Mouse (Mus musculus) intestine, postnatal 0 days (tissue): Measurements from ENCODE around the gene Phf13. TPM values are rescaled to one million over a fixed set of nuclear protein-coding genes. Genes with fewer than 3 reads are reported as not detected.

Experiments
- ATAC-seq: fragments of 200-750 bp; cut with Nextera tagmentation; 2 replicates; pipeline ENCODE4 v1.8.0; 2017; ENCODE audit warnings: mild to moderate bottlenecking, moderate TSS enrichment, moderate library complexity
- H3K27ac ChIP-seq: fragments of 300-500 bp; sonication (generic); 2 replicates; pipeline ENCODE4 v1.5.1; 2014; ENCODE audit warnings: mild to moderate bottlenecking, low read depth, low read length, moderate library complexity
- H3K27me3 ChIP-seq: fragments of 300-500 bp; sonication (generic); replicated peaks from 2 replicates; pipeline ENCODE4 v1.6.1; 2014; ENCODE audit warnings: low read length, mixed read lengths; ENCODE audit not compliant: control insufficient read depth, insufficient read depth
- H3K36me3 ChIP-seq: fragments of 300-500 bp; sonication (generic); 2 replicates; pipeline ENCODE4 v1.6.1; 2014; ENCODE audit warnings: mild to moderate bottlenecking, moderate library complexity; ENCODE audit not compliant: control insufficient read depth, insufficient read depth
- H3K4me1 ChIP-seq: fragments of 300-500 bp; sonication (generic); replicated peaks from 2 replicates; pipeline ENCODE4 v1.6.1; 2014; ENCODE audit warnings: antibody characterized with exemption, low read length, mixed read lengths; ENCODE audit not compliant: control insufficient read depth, insufficient read depth
- H3K4me2 ChIP-seq: fragments of 300-500 bp; sonication (generic); replicated peaks from 2 replicates; pipeline ENCODE4 v1.6.1; 2014; ENCODE audit warnings: low read depth, mild to moderate bottlenecking, moderate library complexity
- H3K4me3 ChIP-seq: fragments of 300-500 bp; sonication (generic); 2 replicates; pipeline ENCODE4 v1.5.1; 2014; ENCODE audit warnings: low read depth, low read length
- H3K9ac ChIP-seq: fragments of 300-500 bp; sonication (generic); 2 replicates; pipeline ENCODE4 v1.6.1; 2014; ENCODE audit warnings: mild to moderate bottlenecking, low read depth, low read length
- H3K9me3 ChIP-seq: fragments of 300-500 bp; sonication (generic); 2 replicates; pipeline ENCODE4 v1.6.1; 2016; ENCODE audit warnings: mixed run types; ENCODE audit not compliant: control insufficient read depth
- CTCF ChIP-seq: sonication (generic); IDR thresholded peaks from 2 replicates; pipeline ENCODE4 v1.5.1; 2016; ENCODE audit warnings: low read depth, mild to moderate bottlenecking, control low read depth, antibody characterized with exemption, moderate library complexity
- WGBS: fragments of 180-500 bp; shearing (Covaris S2); extraction: QIAGEN DNeasy Blood & Tissue Kit; methylation state at CpG from one replicate; pipeline ENCODE4 v1.1.7; 2014; 5-methylcytosine and 5-hydroxymethylcytosine counted together
- polyA plus RNA-seq: library from polyadenylated mRNA; unstranded; fragments of >200 nt; fragmentation: Nextera tagmentation; extraction: Ambion mirVana; gene quantifications from 2 replicates; pipeline ENCODE4 v1.2.1, GENCODE M21; 2015

The Phf13 gene
- 10.6 and 11.0 TPM in 2 replicates for polyA plus RNA-seq

GRCm38 (mm10) chr4:151996173-151996950, at the start of gene Phf13:
TSS of gene Phf13 (minus strand) at chr4:151996258.
- no peaks in the 10 kb centered on the region for H3K4me1 ChIP-seq
- H3K4me3 ChIP-seq = peak within 1 kb of the TSS; percentile 97
- H3K9ac ChIP-seq = peak within 1 kb of the TSS; percentile 89
- H3K36me3 ChIP-seq = peaks cover 12% of the 10 kb centered on the region
- TF ChIP-seq CTCF = peak; percentile 33
- no peaks in the 10 kb centered on the region for H3K27me3 ChIP-seq
- H3K27ac ChIP-seq = peak within 1 kb of the TSS; percentile 91
- no peaks in the 10 kb centered on the region for H3K9me3 ChIP-seq
- under 1% methylated on average over 84 of the region's 94 CpGs for WGBS
- ATAC-seq = peak; percentile 97
- peak within 1 kb of the TSS; percentile 93 for H3K4me2 ChIP-seq

- ATAC-seq = no peak
- no peak overlapping the region for H3K27ac ChIP-seq
These were observed 48.6 kb upstream of the Phf13 start for GRCm38 (mm10) chr4:152044609-152045008.

GRCm38 (mm10) chr4:152043171-152043570, 47.1 kb upstream of the Phf13 start:
- H3K9ac ChIP-seq = no peak overlapping the region
- H3K4me3 ChIP-seq = no peak overlapping the region
- no peak overlapping the region for H3K4me2 ChIP-seq
- 84% methylated on average over 3 of the region's 3 CpGs for WGBS
- H3K9me3 ChIP-seq = no peaks in the 10 kb centered on the region
- no peak for TF ChIP-seq CTCF
- no peak for ATAC-seq
- H3K27me3 ChIP-seq = no peaks in the 10 kb centered on the region
- no peak overlapping the region for H3K27ac ChIP-seq
- H3K4me1 ChIP-seq = 0 out of 2 replicates have a peak, but pooled peaks cover 5% of the 10 kb centered on the region
- H3K36me3 ChIP-seq = peaks cover 71% of the 10 kb centered on the region

More at GRCm38 (mm10) chr4:152044609-152045008, 48.6 kb upstream of the Phf13 start:
- no peaks in the 10 kb centered on the region for H3K27me3 ChIP-seq
- WGBS = 87% methylated on average over 6 of the region's 6 CpGs
- H3K9me3 ChIP-seq = no peaks in the 10 kb centered on the region
- 0 out of 2 replicates have a peak, but pooled peaks cover 5% of the 10 kb centered on the region for H3K4me1 ChIP-seq
- H3K9ac ChIP-seq = no peak overlapping the region
- H3K4me3 ChIP-seq = no peak overlapping the region
- H3K4me2 ChIP-seq = no peak overlapping the region
- peaks cover 73% of the 10 kb centered on the region for H3K36me3 ChIP-seq
- TF ChIP-seq CTCF = no peak

GRCm38 (mm10) chr4:152041924-152042641, 46.0 kb upstream of the Phf13 start:
- Histone ChIP-seq H3K4me2 (no peak overlapping the region), H3K36me3 (peaks cover 60% of the 10 kb centered on the region), H3K27ac (no peak overlapping the region), H3K4me1 (0 out of 2 replicates have a peak, but pooled peaks cover 5% of the 10 kb centered on the region), H3K4me3 (no peak overlapping the region), H3K27me3 (no peaks in the 10 kb centered on the region), H3K9me3 (no peaks in the 10 kb centered on the region), H3K9ac (no peak overlapping the region)
- WGBS = 95% methylated on average over 22 of the region's 22 CpGs
- no peak for ATAC-seq
- no peak for TF ChIP-seq CTCF

GRCm38 (mm10) chr4:152039831-152040310, 43.8 kb upstream of the Phf13 start:
- H3K36me3 ChIP-seq = peaks cover 39% of the 10 kb centered on the region
- H3K27ac ChIP-seq = peak overlapping the region; percentile 11; the same call in 1 of the 2 replicates
- H3K9ac ChIP-seq = peak overlapping the region; percentile 93
- peak; percentile 32; the same call in 1 of the 2 replicates for ATAC-seq
- TF ChIP-seq CTCF = no peak
- peak overlapping the region; percentile 77 for H3K4me3 ChIP-seq
- WGBS = 2% methylated on average over 25 of the region's 25 CpGs
- H3K4me2 ChIP-seq = peak overlapping the region; percentile 92
- no peaks in the 10 kb centered on the region for H3K9me3 ChIP-seq
- no peaks in the 10 kb centered on the region for H3K27me3 ChIP-seq
- 0 out of 2 replicates have a peak, but pooled peaks cover 5% of the 10 kb centered on the region for H3K4me1 ChIP-seq
